Mouse (Mus musculus) CD4-positive, CD25-positive, alpha-beta regulatory T cell, adult 2 months (primary cell): ENCODE data around the gene Atg10.
"Not testable (repeated sequence)": the region's sequence is repeated elsewhere in the genome, so short reads cannot be mapped to it uniquely, and the experiment has no call there.

Experiments
- DNase-seq: peaks from one replicate; pipeline ENCODE4 v3.0.0-alpha.2; 2012; ENCODE audit warnings: low read depth, low spot score

The Atg10 gene

DNA sequence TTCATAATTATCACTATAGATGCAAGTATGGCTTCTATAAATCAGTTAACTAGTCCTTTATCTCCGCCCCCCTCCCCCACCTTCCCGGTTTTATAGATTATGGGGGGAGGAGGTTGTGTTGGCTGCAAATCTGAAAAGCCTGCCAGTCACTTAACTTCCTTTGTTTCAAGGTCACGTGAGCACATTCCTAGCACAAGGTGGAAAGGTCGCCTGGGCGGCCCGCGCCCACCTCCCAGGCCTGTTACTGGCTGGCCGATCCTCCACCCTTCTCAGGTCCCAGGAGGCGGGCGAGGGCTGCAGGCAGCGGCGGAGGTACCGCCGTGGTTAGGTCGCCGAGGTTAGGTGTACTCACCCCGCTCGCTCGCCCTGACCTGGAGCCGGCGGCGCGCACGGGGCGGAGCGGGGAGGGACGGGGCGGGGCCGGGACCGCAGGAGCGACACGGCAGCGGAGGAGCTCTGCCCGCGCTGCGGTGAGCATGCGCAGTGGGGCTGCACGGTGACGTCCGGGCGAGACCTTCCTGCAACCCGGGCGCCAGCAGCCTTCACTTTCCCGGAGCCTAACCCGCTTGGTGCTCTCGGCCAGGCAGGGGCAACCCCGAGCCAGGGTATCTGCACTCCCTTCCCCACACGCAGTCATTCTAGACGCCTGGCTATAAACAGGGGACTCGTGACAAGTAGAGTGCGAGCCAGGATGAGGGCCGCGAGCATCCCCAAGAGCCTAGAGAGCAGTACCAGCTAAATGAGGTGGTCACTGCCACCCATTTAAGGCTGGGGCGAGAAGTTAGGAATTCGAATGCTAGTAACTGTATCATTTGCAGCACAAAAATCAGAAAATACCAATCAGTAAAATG is at the start of gene Atg10:
Gene Atg10 (minus strand): TSS at position 382 of the 851 bp plus-strand sequence.
- DNase-seq, result peak; percentile 99

DNA sequence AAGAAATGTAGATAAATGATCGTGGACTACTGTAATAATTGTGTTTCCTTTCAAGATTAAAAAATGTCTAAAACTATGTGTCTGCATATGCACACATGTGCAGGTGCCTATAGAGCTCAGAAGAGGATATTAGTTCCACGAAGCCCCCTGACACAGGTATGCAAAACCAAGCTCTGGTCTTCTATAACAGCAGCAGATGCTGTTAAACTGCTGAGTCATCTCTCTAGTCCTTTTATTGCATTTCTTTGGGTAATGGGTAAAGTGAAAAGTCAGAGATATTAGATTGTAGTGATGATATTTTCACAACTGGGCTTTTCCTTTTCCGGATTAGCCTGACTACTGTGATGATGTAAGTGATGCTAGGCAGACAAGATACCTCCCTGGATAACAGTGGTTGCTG is 28.6 kb upstream of the Atg10 start:
- DNase-seq, result no peak

DNA sequence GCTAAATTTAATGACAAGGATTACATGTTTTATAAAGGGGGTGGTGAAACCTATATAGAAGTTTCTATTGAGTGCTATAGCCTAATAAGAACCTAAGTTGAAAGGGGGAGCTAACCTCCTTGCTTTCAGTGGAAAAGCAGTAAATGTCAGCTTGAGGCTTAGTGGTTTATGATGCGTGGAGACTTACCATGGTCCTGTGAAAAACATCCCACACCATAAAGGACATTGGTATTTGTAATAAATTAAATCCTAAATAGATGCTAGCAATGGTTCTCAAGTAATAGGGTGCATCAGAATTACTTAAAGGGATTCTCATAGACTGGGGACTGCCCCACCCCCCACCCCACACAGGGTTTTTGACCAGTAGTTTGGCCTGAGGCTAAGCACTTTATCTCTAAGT is 27.9 kb upstream of the Atg10 start:
- no peak for DNase-seq

DNA sequence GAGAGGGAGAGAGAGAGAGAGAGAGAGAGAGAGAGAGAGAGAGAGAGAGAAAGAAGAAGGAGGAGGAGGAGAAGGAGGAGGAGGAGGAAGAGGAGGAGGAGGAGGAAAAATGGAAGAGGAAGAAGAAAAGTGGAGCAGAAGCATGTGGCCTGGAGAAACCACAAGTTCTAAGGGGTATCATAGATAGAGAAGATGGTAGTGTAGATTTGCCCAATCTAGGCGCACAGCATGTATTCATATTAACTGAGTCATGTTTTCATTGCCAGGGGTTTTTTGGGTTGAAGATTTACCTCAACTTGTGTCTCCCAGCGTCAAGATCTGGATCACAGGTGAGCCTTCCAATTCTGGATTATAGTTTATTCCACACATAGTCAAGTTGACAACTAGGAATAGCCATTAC is 26.3 kb upstream of the Atg10 start:
- DNase-seq, result not testable (repeated sequence)

DNA sequence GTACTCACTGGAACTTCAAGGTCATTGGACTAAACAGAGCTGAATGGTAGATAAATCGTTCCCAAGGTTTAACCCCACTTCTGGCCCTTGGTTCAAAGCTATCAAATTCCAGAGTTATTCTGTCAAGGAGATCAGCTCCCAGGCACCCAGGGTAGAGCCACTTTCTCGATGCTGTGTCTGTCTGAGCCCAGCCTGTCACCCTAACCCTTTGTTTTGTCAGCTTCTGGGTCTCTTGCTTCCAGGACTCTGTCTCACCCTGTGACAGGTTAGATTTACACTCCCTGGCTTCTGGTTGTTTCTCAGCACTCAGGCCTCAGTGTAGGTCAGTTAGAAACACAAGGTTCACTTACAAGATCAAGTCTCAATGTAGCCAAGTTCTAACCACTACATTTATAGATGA is 22.7 kb upstream of the Atg10 start:
- DNase-seq, result no peak

DNA sequence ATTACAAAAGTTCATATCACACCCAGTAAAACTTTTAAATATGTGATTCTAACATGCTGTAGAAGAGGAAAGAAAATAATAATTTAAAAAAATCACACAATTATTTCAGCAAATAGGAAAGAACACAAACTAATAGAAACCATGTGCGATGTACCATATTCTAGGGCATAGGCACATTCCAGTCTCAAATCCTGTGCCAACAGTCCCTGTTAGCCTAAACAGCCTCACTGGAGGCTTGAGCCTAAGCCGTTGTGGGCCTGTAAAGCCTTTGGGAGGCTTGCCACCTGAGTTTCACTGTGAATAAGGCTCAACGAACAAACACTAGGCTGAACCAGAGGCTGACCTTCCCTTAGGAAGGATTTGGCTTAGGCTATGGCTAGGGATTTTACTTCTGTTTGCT is 14.2 kb upstream of the Atg10 start:
- DNase-seq, result no peak

DNA sequence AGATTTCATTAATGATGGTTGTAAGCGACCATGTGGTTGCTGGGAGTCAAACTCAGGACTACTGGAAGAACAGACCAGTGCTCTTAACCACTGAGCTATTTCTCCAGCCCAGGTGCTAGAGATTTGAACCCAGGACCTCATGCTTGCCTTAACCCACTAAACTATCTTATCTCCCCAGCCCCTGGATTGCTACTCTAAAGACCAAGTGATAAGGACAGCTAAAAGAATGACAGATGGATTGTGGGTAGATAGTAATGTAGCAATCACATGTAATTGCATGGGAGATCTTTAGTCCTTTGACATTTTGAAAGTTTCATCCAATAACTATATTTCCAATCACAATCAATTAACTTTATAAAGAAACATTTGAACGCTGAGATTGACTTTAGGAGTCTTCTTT is 13.1 kb upstream of the Atg10 start:
- no peak for DNase-seq

DNA sequence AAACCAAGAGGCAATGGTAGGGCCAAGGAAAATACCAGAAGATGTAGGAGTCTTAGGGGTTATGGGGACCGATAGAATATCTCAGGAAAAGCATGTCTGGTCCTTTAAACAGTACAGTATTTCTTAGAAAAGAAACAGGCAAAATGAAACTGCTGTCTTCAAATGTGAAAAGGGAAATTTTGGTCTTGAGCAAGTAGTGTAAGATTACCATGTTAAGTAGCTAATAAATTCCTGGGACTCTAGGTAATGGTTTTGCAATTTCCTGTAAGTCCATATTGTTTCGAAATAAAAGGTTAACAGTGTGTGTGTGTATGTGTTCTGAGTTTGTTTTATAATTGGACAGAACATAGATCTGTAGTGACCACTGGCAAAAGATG is 658 bp upstream of the Atg10 start:
- no peak for DNase-seq

DNA sequence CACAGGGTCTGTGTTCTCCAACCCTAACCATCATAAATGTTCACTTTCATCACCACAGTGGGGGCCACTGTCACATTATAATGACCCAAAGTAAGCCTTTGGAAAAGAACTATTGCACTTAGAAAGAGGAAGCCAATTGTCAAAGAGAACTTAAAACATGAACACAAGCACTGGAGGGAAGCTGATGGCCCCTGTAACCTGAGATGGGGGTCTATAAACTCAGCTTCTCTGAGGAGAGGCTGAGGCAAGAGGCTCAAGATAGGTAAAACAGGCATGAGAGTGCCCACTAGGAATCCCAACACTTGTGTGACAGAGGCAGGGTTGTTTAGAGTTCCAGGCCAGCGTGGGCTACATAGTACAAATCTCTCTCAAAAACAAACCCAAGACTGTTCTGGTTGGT is 705 bp downstream of the Atg10 start:
- DNase-seq, result no peak

DNA sequence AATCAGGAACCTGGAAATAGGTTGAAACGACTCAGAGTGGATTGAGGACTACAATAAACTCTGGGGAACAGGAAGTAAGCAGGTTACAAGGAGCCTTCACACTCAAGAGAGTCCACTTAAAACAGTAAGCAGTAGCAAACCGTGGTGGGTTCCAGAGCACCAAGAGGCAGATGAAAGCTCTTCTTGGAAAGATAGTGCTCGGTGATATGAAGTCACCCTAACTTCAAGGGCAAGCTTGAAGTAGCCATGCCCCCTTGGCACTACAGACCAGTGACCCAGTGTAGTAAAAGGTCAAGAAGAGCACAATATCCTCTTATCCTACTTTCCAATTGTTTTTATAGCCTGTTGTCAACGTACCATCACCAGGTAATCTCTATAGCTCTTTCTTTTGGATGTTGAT is 2.1 kb downstream of the Atg10 start:
- no peak for DNase-seq

DNA sequence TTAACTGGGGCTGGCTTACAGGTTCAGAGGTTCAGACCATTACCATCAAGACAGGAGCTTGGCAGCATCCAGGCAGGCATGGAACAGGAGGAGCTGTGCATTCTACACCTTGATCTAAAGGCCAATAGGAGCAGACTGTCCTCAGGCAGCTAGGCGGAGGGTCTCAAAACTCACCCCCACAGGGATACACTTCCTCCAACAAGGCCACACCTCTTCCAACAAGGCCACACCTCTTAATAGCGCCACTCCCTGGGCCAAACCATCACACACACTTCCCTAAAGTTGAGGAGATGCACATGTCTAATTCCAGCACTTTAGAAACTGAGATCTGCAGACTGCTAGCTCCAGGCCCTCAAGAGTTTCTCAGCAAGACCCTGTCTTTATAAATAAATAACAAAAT is 6.1 kb downstream of the Atg10 start:
- DNase-seq, result no peak

DNA sequence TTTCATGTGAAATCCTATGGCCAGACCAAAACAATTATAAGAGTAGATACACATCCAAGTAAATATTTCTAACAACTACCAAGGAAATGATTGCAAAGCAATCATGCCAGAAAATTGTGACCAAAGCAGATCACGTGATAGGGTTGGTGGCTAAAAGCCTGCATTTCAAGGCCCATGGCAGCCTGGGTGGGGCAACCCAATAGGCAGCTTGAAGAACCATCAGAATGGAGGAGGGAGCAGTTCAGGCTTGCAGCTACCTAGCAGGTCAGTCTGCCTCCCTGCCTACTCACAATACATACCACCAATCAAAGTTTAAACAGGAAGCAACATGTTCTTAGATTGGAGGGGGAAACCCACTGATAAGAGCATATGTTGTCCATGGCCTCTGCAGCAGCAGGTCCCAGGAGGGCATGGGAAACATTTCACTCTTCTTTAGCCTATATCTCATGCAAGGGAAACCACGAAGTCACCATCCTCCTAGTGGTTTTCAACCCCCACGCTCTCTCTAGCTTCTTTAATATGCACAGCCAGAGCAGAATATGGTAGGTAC is 7.0 kb downstream of the Atg10 start:
- DNase-seq, result peak; percentile 24

DNA sequence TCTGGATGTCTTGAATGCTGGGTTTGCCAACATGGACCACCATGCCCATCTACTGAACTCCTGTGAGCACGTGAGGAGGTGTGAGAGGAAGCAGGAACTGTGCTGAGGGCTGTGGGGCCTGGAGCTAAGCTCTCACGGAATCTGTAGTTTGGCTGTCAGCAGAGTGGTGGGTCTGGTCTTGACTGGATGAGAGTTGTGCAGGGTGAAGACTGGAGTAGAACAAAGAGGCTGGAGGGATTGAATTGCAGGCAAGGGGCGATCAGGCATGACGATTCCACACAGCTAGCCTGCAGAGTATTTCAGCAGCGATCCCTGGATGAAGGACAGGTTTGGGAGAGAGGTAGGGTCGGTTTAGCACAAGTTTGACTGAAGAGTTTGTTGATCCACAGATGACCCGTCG is 10.8 kb downstream of the Atg10 start:
- DNase-seq, result no peak

DNA sequence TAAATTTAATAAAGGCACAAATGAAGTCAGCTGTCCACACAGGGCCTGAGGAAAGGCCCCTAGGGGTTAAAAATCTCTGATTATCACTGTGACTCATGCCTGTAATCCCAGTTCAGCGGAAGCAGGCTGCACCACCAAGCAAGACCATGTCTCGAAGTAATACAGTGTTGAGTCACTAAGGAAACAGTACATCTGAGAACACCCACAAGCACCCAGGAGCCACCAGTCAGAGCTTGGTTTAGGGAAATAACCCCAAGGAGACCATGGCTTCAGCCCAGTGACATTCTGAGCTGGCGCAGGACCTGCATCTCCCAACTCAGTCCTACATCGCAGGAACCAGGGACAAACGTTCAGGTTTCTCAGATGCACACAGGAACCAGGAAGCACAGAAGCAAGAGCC is 17.5 kb downstream of the Atg10 start:
- DNase-seq, result no peak

DNA sequence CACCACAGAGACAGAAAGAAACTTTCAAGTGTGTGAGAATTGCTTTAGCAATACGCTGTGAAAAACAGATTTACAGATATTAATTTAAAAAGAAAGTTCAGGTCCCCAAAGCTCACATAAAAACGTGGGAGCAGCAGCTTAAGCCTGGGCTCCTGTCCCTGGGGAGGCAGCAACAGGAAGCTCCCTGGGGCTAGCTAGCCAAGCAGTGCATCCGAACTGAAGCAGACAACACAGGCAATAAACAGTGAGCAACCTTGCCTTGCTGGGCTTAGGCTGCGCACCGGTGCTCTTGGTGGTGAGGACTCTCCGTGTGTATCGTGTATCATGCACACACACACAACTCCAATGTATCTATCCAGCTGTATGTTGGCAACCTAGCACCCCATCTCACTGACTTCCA is 21.2 kb downstream of the Atg10 start:
- no peak for DNase-seq

DNA sequence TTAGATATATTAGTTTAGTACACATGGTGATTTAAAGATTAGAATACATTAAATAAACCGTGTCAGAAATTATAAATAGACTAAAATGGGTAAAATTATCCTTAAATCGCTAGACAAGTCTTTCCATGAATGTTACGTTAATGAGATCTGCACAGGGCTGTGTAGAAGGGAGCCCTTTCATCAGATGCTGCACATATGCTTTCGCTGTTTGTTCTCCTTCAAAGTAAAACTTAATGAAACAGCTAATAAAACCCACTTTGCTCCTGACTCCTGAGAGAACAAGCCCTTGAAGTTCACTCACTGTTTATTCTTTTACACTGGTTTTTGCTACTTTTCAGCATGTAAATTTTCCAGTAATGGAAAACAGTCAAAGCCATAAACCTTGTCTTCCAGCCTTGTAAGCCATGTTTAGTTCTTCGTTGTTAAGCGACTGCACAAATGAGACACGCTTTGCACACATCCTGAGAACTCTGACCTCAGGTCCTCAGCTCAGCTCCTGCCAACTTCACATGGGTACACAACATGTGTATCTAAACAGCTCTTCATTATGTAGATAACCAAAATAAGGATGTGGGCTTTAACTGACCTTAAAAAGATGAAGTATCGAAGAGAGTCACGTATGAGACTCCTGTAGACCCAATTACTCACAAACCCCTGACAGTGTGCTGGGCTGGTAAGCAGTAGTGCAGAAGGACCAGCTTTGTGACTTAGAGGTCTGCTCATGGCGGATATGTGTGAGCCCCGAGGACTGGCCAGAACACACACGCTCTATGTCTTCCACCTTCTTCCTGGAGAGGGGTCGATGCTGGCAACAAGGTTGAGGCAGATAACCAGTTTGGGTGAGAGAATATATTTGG is 36.2 kb downstream of the Atg10 start:
- DNase-seq, result no peak

DNA sequence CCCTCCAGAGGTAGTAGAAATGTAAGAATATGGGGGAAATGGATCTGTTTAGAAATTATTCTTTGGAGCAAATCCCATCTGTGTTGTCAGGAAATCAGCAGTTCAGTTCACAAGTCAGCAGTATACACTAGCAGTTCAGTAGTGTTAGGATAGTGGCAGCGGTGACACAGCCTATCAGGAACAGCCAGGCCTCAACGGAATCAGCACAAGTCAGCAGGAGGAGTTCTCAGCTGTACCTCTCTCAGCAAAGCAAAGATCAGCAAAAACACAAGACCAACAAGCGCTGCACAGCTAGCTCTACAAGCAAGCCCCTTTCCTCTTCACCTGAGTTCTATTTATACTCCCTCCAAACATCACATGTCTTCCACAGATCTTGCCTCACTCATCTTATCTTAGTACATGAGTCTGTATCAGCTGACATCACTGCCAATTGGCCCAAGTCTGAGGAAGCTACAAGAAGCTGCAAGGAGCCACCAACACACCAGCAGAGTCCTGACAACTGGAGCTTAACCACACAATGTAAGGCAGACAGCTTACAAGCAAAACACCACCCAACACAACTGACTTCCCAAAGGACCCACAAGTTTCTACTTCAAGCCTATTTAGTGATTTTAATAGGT is 38.4 kb downstream of the Atg10 start:
- no peak for DNase-seq

DNA sequence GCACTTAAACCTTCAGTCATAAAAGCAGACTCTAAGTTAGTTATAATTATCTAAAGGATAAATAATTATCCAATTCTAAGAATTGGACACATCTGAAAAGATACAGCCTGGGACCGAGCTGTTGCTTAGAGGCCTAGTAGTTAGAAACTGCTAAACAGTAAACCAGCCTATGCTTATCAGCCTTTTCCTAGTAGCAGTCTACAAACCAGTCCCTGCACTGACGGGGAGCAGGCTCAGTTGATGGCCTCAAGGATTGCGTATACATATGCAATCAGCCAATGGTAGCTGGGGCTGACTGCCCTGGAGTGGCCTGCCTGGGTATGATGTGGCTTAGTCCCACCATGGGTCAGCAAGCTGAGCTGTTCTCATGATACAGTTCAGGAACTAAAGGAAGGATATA is 39.5 kb downstream of the Atg10 start:
- no peak for DNase-seq

DNA sequence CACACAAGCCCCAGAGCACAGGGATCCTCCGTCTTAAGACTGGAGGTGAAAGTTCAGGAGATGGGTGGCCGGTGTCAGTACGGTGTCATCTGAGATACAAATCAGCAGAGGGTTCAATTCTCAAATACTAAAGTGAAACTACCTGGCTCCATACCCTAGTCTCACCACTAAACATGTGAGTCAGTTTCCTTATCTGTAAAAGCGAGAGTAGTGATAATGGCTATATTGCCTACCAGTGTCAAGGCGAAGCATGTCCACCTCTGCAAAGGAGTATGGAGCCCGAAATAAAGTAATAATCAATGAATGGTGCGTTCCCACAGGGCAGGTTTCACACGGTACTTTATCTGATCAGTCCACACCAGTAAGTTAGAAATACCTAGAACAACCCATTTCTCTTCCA is 43.4 kb downstream of the Atg10 start:
- DNase-seq, result peak; percentile 11

DNA sequence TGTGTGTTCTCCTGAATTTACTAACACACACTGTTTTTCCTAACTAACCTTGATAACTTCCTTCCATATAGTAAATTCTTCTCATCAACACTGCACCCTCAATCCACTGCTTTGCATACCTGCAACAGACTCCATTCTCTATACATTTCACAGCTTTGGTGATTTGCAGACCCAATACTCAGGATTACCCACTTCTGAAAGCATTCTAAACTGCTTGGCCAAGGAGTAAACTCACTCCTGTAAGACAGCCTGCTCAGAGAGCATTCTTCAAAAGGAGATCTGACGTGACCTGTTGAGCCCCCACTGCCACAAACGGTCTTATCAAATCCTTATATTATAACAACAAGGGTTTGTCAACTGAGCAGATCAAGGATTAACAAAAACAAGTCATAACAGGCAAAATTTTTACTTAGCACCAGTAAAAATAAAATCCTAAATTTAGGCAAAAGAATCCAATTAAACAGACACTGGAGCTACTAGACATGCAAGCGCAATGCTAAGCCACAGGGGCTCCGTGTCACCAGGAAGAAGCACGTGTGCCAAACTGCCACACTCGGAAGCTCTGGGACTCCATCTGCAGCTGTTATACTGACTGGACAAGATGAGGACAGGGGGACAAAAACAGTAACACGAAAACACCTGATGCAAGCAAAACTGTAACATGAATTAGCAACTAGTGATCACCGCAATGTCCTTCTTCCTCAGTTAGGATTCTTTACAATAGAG is 44.4 kb downstream of the Atg10 start:
- DNase-seq, result no peak

DNA sequence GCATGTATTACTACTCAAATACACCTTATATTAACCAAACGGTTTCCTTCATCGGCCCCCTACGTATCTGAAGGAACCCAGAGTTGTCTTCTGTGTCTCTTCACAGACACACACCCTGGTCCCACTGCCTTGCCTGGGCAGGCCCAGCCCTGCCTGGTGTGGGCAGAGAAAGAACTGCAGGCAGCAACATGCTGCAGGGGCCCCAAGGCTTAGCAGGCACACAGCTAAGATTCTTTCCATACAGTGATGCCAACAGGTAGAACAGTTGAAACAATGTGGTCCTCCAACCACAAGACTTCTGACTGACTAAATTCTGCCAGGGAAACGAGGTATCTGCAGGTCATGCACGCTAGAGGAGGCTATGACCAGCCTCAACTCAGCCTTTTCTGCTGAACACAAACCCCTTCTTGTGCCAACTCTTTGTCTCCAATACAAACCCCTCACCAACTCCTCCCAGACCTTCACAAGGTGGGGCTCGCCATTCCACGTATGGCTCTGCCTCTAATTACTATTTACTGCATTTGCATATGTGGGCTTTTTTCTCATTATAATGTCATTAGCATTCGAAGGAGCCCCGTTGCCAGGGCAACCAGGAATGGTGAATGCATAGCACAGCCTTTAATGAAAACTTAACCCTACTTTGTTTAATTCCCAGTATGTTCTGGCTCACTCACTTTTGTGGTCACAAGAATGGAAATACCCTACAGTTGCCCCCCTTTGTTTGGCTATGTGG is 45.2 kb downstream of the Atg10 start:
- peak; percentile 38 for DNase-seq
